Mouse (Mus musculus) spleen, postnatal 14 days (tissue): ENCODE data around the gene Trmt13.

ENCODE experiments used
- DNase-seq, 2 experiments: peaks; one replicate each; pipeline ENCODE4 v3.0.0; 2021 to 2022; ENCODE audit warnings: low spot score in 2 of 2

The Trmt13 gene

GRCm38 (mm10) chr3:116547430-116547829, 67.0 kb downstream of the Trmt13 start:
- DNase-seq = no peak

- no peak for DNase-seq
Observed at GRCm38 (mm10) chr3:116542532-116542931, 71.9 kb downstream of the Trmt13 start.

GRCm38 (mm10) chr3:116542070-116542469, 72.3 kb downstream of the Trmt13 start:
- DNase-seq = no peak

GRCm38 (mm10) chr3:116537200-116537573, 77.2 kb downstream of the Trmt13 start:
- DNase-seq = no peak

GRCm38 (mm10) chr3:116536428-116537199, 77.8 kb downstream of the Trmt13 start:
- DNase-seq = peak in 1 of 2 experiments; percentile 10
